Mouse (Mus musculus) lung, postnatal 0 days (tissue): ENCODE data around the gene Laptm5. TPM values are rescaled to one million over a fixed set of nuclear protein-coding genes. Genes with fewer than 3 reads are reported as not detected.

Source experiments
- ATAC-seq: fragments of 200-750 bp; cut with Nextera tagmentation; 2 replicates; pipeline ENCODE4 v1.8.0; 2017; ENCODE audit warnings: moderate library complexity
- DNase-seq: peaks from one replicate; pipeline ENCODE4 v3.0.0-alpha.2; 2016; ENCODE audit warnings: low spot score
- H3K27ac ChIP-seq: fragments of 300-500 bp; sonication (generic); 2 replicates; pipeline ENCODE4 v1.5.1; 2014; ENCODE audit warnings: antibody characterized with exemption, mild to moderate bottlenecking, low read length, mixed read lengths
- H3K27me3 ChIP-seq: fragments of 300-500 bp; sonication (generic); replicated peaks from 2 replicates; pipeline ENCODE4 v1.6.1; 2014; ENCODE audit warnings: low read length, mixed read lengths; ENCODE audit not compliant: insufficient read depth
- H3K36me3 ChIP-seq: fragments of 300-500 bp; sonication (generic); 2 replicates; pipeline ENCODE4 v1.6.1; 2014; ENCODE audit warnings: low read length, mixed read lengths; ENCODE audit not compliant: insufficient read depth
- H3K4me1 ChIP-seq: fragments of 300-500 bp; sonication (generic); 2 replicates; pipeline ENCODE4 v1.6.1; 2014; ENCODE audit warnings: antibody characterized with exemption, low read depth, low read length, mixed read lengths; ENCODE audit not compliant: insufficient read depth
- H3K4me2 ChIP-seq: fragments of 300-500 bp; sonication (generic); replicated peaks from 2 replicates; pipeline ENCODE4 v1.6.1; 2014; ENCODE audit warnings: low read depth, mild to moderate bottlenecking, low read length, moderate library complexity, mixed read lengths
- H3K4me3 ChIP-seq: fragments of 300-500 bp; sonication (generic); 2 replicates; pipeline ENCODE4 v1.5.1; 2014; ENCODE audit warnings: low read depth, low read length
- H3K9ac ChIP-seq: fragments of 300-500 bp; sonication (generic); replicated peaks from 2 replicates; pipeline ENCODE4 v1.6.1; 2014; ENCODE audit warnings: low read depth, mild to moderate bottlenecking
- H3K9me3 ChIP-seq: fragments of 300-500 bp; sonication (generic); 2 replicates; pipeline ENCODE4 v1.6.1; 2016; ENCODE audit warnings: low read length, mixed read lengths
- CTCF ChIP-seq: IDR thresholded peaks from 2 replicates; pipeline ENCODE4 v1.5.1; 2016; ENCODE audit warnings: antibody characterized with exemption, mild to moderate bottlenecking
- EP300 ChIP-seq: IDR thresholded peaks from 2 replicates; pipeline ENCODE4 v1.6.1; 2016; ENCODE audit warnings: antibody characterized with exemption, mild to moderate bottlenecking, control low read depth
- WGBS: fragments of 180-500 bp; shearing (Covaris S2); extraction: QIAGEN DNeasy Blood & Tissue Kit; methylation state at CpG from one replicate; pipeline ENCODE4 v1.1.7; 2014; 5-methylcytosine and 5-hydroxymethylcytosine counted together
- polyA plus RNA-seq: library from polyadenylated mRNA; unstranded; fragments of >200 nt; fragmentation: Nextera tagmentation; extraction: Ambion mirVana; gene quantifications from 2 replicates; pipeline ENCODE4 v1.2.1, GENCODE M21; 2015

Gene Laptm5
- polyA plus RNA-seq, 1 experiment from 2014 or later, result 98.8 TPM

- no peaks in the 10 kb centered on the region for H3K9me3 ChIP-seq
- no peak overlapping the region for H3K4me3 ChIP-seq
- ATAC-seq (peak; percentile 33; the same call in 1 of the 2 replicates), DNase-seq (no peak)
- H3K9ac ChIP-seq, result no peak overlapping the region
- no peak overlapping the region for H3K4me2 ChIP-seq
- no peaks in the 10 kb centered on the region for H3K36me3 ChIP-seq
- TF ChIP-seq EP300 (no peak), CTCF (no peak)
- H3K27ac ChIP-seq, result no peak overlapping the region
- 62% methylated on average over 6 of the region's 6 CpGs for WGBS
- no peaks in the 10 kb centered on the region for H3K4me1 ChIP-seq
- no peaks in the 10 kb centered on the region for H3K27me3 ChIP-seq
Measured at GRCm38 (mm10) chr4:130895701-130896100, 17.2 kb upstream of the Laptm5 start.

GRCm38 (mm10) chr4:130896372-130896771 is 16.6 kb upstream of the Laptm5 start:
- DNase-seq (no peak), ATAC-seq (0 out of 2 replicates have a peak, but pooled peaks have one; percentile 24)
- Histone ChIP-seq H3K4me2 (no peak overlapping the region), H3K4me3 (no peak overlapping the region), H3K36me3 (no peaks in the 10 kb centered on the region), H3K4me1 (no peaks in the 10 kb centered on the region), H3K27me3 (no peaks in the 10 kb centered on the region), H3K27ac (no peak overlapping the region), H3K9me3 (no peaks in the 10 kb centered on the region), H3K9ac (no peak overlapping the region)
- peak; percentile 83 for TF ChIP-seq CTCF
- TF ChIP-seq EP300, result no peak
- WGBS, result 88% methylated on average over 2 of the region's 2 CpGs

GRCm38 (mm10) chr4:130899383-130899781 is 13.5 kb upstream of the Laptm5 start:
- H3K9me3 ChIP-seq, result no peaks in the 10 kb centered on the region
- H3K36me3 ChIP-seq, result no peaks in the 10 kb centered on the region
- no peaks in the 10 kb centered on the region for H3K27me3 ChIP-seq
- ATAC-seq (no peak), DNase-seq (no peak)
- no peak overlapping the region for H3K4me3 ChIP-seq
- TF ChIP-seq CTCF, result no peak
- TF ChIP-seq EP300, result no peak
- no peak overlapping the region for H3K27ac ChIP-seq
- no peak overlapping the region for H3K9ac ChIP-seq
- no peaks in the 10 kb centered on the region for H3K4me1 ChIP-seq
- H3K4me2 ChIP-seq, result no peak overlapping the region
- WGBS, result 68% methylated on average over 2 of the region's 3 CpGs

- DNase-seq (no peak), ATAC-seq (no peak)
- TF ChIP-seq CTCF (no peak), EP300 (no peak)
- H3K9ac ChIP-seq, result no peak overlapping the region
- 68% methylated on average over 6 of the region's 6 CpGs for WGBS
- no peaks in the 10 kb centered on the region for H3K9me3 ChIP-seq
- no peaks in the 10 kb centered on the region for H3K27me3 ChIP-seq
- H3K4me1 ChIP-seq, result no peaks in the 10 kb centered on the region
- H3K4me3 ChIP-seq, result no peak overlapping the region
- H3K4me2 ChIP-seq, result no peak overlapping the region
- no peak overlapping the region for H3K27ac ChIP-seq
- no peaks in the 10 kb centered on the region for H3K36me3 ChIP-seq
Measured at GRCm38 (mm10) chr4:130899782-130900427, 13.0 kb upstream of the Laptm5 start.

GRCm38 (mm10) chr4:130900746-130901145 is 12.2 kb upstream of the Laptm5 start:
- H3K4me3 ChIP-seq, result no peak overlapping the region
- DNase-seq, result no peak
- H3K9me3 ChIP-seq, result no peaks in the 10 kb centered on the region
- H3K4me2 ChIP-seq, result no peak overlapping the region
- H3K4me1 ChIP-seq, result no peaks in the 10 kb centered on the region
- H3K36me3 ChIP-seq, result no peaks in the 10 kb centered on the region
- no peaks in the 10 kb centered on the region for H3K27me3 ChIP-seq
- ATAC-seq, result no peak
- TF ChIP-seq EP300 (no peak), CTCF (no peak)
- H3K27ac ChIP-seq, result no peak overlapping the region
- no peak overlapping the region for H3K9ac ChIP-seq
- WGBS, result 70% methylated on average over 7 of the region's 7 CpGs

GRCm38 (mm10) chr4:130902289-130902781 is 10.6 kb upstream of the Laptm5 start:
- H3K9me3 ChIP-seq, result no peaks in the 10 kb centered on the region
- H3K27ac ChIP-seq, result no peak overlapping the region
- H3K4me2 ChIP-seq, result no peak overlapping the region
- no peak overlapping the region for H3K9ac ChIP-seq
- no peak; the same call in 1 of the 2 replicates for ATAC-seq
- DNase-seq, result peak; percentile 23
- TF ChIP-seq EP300 (no peak), CTCF (no peak)
- H3K4me3 ChIP-seq, result no peak overlapping the region
- no peaks in the 10 kb centered on the region for H3K27me3 ChIP-seq
- H3K4me1 ChIP-seq, result no peaks in the 10 kb centered on the region
- 35% methylated on average over 8 of the region's 8 CpGs for WGBS
- no peaks in the 10 kb centered on the region for H3K36me3 ChIP-seq
